Mouse (Mus musculus): Measurements from ENCODE around the gene Fkbp9.

Fkbp9 gene

GRCm38 (mm10) chr6:56906121-56906846 is 74.4 kb downstream of the Fkbp9 start:
- DNase-seq (ENCODE audit: low spot score): no peak

GRCm38 (mm10) chr6:56907973-56908372 is 76.1 kb downstream of the Fkbp9 start:
- no peak for DNase-seq (ENCODE audit: low spot score)

- DNase-seq (ENCODE audit: low spot score): no peak
Measured at GRCm38 (mm10) chr6:56908397-56908796, 76.5 kb downstream of the Fkbp9 start.

- peak; percentile 37 for DNase-seq (ENCODE audit: low spot score)
Measured at GRCm38 (mm10) chr6:56908912-56909311, 77.1 kb downstream of the Fkbp9 start.

- no peak for DNase-seq (ENCODE audit: low spot score)
Measured at GRCm38 (mm10) chr6:56910910-56911309, 79.1 kb downstream of the Fkbp9 start.

- no peak for DNase-seq (ENCODE audit: low spot score)
Measured at GRCm38 (mm10) chr6:56913092-56913858, 81.4 kb downstream of the Fkbp9 start.

GRCm38 (mm10) chr6:56916279-56916678 is 84.4 kb downstream of the Fkbp9 start:
- no peak for DNase-seq (ENCODE audit: low spot score)

GRCm38 (mm10) chr6:56917578-56918368 is 85.9 kb downstream of the Fkbp9 start:
- DNase-seq (ENCODE audit: low spot score): no peak

- no peak for DNase-seq (ENCODE audit: low spot score)
Measured at GRCm38 (mm10) chr6:56919330-56920044, 87.6 kb downstream of the Fkbp9 start.

GRCm38 (mm10) chr6:56920222-56921092 is 88.6 kb downstream of the Fkbp9 start:
- DNase-seq (ENCODE audit: low spot score): no peak

- no peak for DNase-seq (ENCODE audit: low spot score)
Measured at GRCm38 (mm10) chr6:56923331-56923725, 91.5 kb downstream of the Fkbp9 start.

- peak; percentile 85 for DNase-seq (ENCODE audit: low spot score)
Measured at GRCm38 (mm10) chr6:56923726-56924707, 92.2 kb downstream of the Fkbp9 start, which contains the start of the genes Nt5c3 and Vmn1r4. TSS of gene Nt5c3 (minus strand) at chr6:56923932. TSS of gene Vmn1r4 (plus strand) at chr6:56924015.

Measured in ovary, postnatal 14 days (tissue).